Mouse (Mus musculus) spleen, adult 2 months (tissue): ENCODE measurements around the gene Nhs.

Experiments
- CTCF ChIP-seq: fragments of 200-500 bp; IDR thresholded peaks from 2 replicates; pipeline ENCODE4 v1.5.1; 2011; ENCODE audit warnings: mild to moderate bottlenecking, inconsistent platforms; ENCODE audit not compliant: insufficient read depth, insufficient read length, insufficient replicate concordance; ENCODE audit errors: extremely low read depth
- POLR2A ChIP-seq: fragments of 200-500 bp; IDR thresholded peaks from 2 replicates; pipeline ENCODE4 v1.6.1; 2011; ENCODE audit warnings: low read depth, low read length, inconsistent platforms

DNA sequence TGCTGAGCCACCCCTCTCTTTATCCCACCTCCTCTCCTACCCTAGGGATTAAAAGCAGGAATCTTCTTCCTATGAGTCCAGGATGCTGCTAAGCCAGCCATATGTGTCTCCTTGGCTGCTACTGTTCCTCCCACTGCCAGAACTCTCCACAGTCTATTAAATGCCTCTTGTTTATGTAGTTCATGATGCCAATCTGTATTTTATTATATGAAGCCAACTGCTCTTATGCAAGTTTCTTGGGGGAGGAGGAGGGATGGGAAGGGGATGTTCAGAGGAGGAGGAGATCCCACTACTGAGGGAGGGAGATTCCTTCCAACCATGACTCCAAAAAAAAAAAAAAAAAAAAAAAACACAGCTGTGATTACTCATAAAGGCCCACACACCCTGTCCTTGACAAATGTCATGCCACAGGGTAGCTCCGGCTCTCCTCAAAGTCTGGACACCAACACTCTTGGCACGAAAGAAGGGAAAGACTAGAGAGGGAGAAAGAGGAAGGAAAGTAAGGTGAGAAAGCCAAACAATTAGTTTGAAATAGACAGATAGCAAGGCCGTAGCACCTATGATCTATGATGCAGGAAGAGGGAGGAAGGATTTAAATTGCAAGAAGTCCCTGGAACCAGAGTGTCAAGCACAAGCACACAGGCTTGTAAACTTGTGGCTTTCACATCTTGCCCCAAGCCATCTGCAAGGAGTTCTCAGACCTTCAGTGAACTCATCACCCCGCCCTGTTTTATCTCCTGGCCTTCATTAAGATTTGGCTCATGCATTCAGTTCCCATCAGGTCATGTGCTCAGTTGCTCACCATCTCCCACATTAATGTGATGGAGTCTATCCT, 74.3 kb downstream of the Nhs start:
- no peak for TF ChIP-seq POLR2A
- TF ChIP-seq CTCF: no peak
